Mouse (Mus musculus) intestine, embryonic 16.5 days (tissue): ENCODE measurements around the gene Zfp524. TPM values are rescaled to one million over a fixed set of nuclear protein-coding genes. Genes with fewer than 3 reads are reported as not detected.
A peak's percentile ranks its signal among the peaks of the same experiment; 100 is the strongest.
"Not testable (repeated sequence)": the region's sequence is repeated elsewhere in the genome, so short reads cannot be mapped to it uniquely, and the experiment has no call there.

Source experiments
- ATAC-seq: fragments of 200-750 bp; cut with Nextera tagmentation; 2 replicates; pipeline ENCODE4 v1.8.0; 2017; ENCODE audit warnings: moderate TSS enrichment, moderate library complexity
- H3K27ac ChIP-seq: fragments of 300-500 bp; sonication (generic); 2 replicates; pipeline ENCODE4 v1.5.1; 2014; ENCODE audit warnings: mild to moderate bottlenecking, low read length
- H3K27me3 ChIP-seq: fragments of 300-500 bp; sonication (generic); replicated peaks from 2 replicates; pipeline ENCODE4 v1.6.1; 2014; ENCODE audit warnings: low read length, control low read depth, mixed read lengths; ENCODE audit not compliant: control insufficient read depth, insufficient read depth
- H3K36me3 ChIP-seq: fragments of 300-500 bp; sonication (generic); 2 replicates; pipeline ENCODE4 v1.6.1; 2014; ENCODE audit warnings: low read length, control low read depth; ENCODE audit not compliant: control insufficient read depth, insufficient read depth
- H3K4me1 ChIP-seq: fragments of 300-500 bp; sonication (generic); 2 replicates; pipeline ENCODE4 v1.6.1; 2014; ENCODE audit warnings: low read length, control low read depth, mixed read lengths; ENCODE audit not compliant: control insufficient read depth, insufficient read depth
- H3K4me2 ChIP-seq: fragments of 300-500 bp; sonication (generic); 2 replicates; pipeline ENCODE4 v1.6.1; 2014; ENCODE audit warnings: low read depth, low read length, control low read depth
- H3K4me3 ChIP-seq: fragments of 300-500 bp; sonication (generic); 2 replicates; pipeline ENCODE4 v1.5.1; 2014; ENCODE audit warnings: mild to moderate bottlenecking, low read length
- H3K9ac ChIP-seq: fragments of 300-500 bp; sonication (generic); 2 replicates; pipeline ENCODE4 v1.6.1; 2014; ENCODE audit warnings: low read depth, low read length
- H3K9me3 ChIP-seq: fragments of 300-500 bp; sonication (generic); 2 replicates; pipeline ENCODE4 v1.6.1; 2016; ENCODE audit warnings: low read length, control low read depth; ENCODE audit not compliant: control insufficient read depth
- WGBS: fragments of 180-500 bp; shearing (Covaris S2); extraction: QIAGEN DNeasy Blood & Tissue Kit; methylation state at CpG from one replicate; pipeline ENCODE4 v1.1.7; 2014; 5-methylcytosine and 5-hydroxymethylcytosine counted together
- polyA plus RNA-seq: library from polyadenylated mRNA; unstranded; fragments of >200 nt; fragmentation: Nextera tagmentation; extraction: Ambion mirVana; gene quantifications from 2 replicates; pipeline ENCODE4 v1.2.1, GENCODE M21; 2015

Zfp524 gene
- polyA plus RNA-seq, 1 experiment from 2014 or later = 24.3 TPM

DNA sequence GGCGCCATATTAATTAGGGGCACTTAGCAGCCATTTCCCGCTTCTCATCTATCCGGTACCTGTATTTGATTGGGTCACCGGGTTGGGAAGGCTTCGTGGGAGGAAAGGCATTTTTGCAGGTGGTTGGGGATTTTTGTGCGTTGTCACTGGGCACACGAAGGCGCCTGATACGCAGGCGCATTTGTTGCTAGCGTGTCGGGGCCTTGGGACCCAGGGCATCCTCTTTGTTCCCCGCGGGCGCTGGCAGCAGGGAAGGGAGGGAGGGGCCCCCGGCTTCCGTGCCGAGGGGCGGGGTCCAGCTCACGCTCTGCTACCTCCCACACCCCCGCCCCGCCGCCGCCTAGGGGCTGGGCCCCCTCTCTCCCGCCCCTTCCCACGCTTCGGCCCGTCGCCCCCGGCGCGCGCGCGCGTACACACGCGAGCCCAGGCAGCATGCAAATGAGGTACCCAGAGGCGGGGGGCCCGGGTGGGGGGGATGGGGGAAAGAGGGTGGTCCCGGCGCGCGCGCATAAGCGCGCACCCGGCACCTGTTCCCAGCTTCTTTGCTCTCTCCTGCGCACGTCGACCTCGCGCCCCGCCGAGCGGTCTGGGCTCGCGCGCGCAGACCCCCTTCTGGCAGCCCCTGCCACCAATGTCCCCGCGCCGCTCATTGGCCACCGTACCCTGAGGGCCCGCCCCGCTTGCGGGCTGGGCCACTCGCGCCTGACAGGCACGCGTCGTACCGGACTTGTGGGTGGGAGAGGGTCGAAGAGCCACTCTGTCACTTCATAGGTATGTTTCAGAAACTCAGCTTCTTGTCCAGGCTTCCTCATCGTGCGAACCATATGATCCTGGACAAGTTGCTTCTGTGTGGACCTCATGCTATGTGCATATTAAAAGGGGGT is 1.1 kb downstream of the Zfp524 start, which contains the start of gene Gm44973:
Gene Gm44973 (plus strand): TSS at position 379 of the 884 bp plus-strand sequence.
- Histone ChIP-seq H3K4me3 (peak within 1 kb of the TSS; percentile 76), H3K4me1 (peaks cover 10% of the 10 kb centered on the region), H3K27ac (peak within 1 kb of the TSS; percentile 99), H3K9ac (peak within 1 kb of the TSS; percentile 90), H3K36me3 (peaks cover 32% of the 10 kb centered on the region), H3K27me3 (no peaks in the 10 kb centered on the region), H3K4me2 (peak within 1 kb of the TSS; percentile 68), H3K9me3 (peaks cover 2% of the 10 kb centered on the region; the same call in 1 of the 2 replicates)
- WGBS = 2% methylated on average over 74 of the region's 76 CpGs
- peak; percentile 77 for ATAC-seq

DNA sequence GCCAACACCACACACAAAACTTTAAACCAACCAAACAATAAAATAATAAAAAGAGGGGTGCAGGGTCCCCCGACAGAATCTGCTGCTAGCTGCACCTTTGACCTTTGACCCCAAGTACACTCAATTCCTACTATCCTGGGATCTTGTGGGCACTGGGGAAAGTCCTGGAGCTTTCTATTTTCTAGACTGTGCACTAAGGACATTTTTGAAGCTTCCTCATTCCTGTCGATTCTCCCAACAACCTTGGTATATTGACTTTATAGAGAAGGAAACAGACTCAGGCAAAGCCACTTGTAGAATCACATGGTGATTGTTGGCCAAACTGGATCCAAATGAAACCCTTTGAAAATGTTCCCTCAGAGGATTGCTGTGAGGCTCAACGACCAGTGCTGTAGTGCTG is 1.8 kb downstream of the Zfp524 start:
- peak overlapping the region; percentile 98 for H3K27ac ChIP-seq
- H3K9me3 ChIP-seq = peaks cover 2% of the 10 kb centered on the region; the same call in 1 of the 2 replicates
- peaks cover 11% of the 10 kb centered on the region for H3K4me1 ChIP-seq
- H3K9ac ChIP-seq = peak overlapping the region; percentile 77
- H3K4me2 ChIP-seq = peak overlapping the region; percentile 68
- H3K4me3 ChIP-seq = peak overlapping the region; percentile 76
- WGBS = 48% methylated on average over 3 of the region's 3 CpGs
- H3K27me3 ChIP-seq = no peaks in the 10 kb centered on the region
- peaks cover 29% of the 10 kb centered on the region for H3K36me3 ChIP-seq
- ATAC-seq = peak; percentile 0; the same call in 1 of the 2 replicates

DNA sequence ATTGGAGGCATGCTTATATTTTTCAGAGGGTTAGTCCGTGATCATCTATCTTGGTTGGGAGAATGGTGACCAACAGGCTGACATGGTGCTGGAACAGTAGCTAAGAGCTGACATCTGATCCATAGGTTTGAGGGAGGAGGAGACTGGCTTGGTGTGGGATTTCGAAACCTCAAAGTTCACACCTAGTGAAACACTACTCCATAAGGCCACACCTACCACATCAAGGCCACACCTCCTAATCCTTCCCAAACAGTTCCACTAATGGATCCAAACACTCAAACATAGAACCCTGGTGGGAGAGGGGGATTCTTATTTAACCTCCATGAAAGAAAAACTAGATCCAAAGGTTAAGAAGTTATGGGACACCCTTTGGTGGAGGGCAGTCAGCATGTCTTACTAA is 2.7 kb downstream of the Zfp524 start:
- Histone ChIP-seq H3K27me3 (no peaks in the 10 kb centered on the region), H3K36me3 (peaks cover 23% of the 10 kb centered on the region), H3K4me3 (no peak overlapping the region), H3K27ac (no peak overlapping the region; the same call in 1 of the 2 replicates), H3K9ac (no peak overlapping the region), H3K4me1 (peaks cover 18% of the 10 kb centered on the region), H3K9me3 (peaks cover 2% of the 10 kb centered on the region; the same call in 1 of the 2 replicates), H3K4me2 (no peak overlapping the region)
- 96% methylated on average over 2 of the region's 2 CpGs for WGBS
- ATAC-seq = no peak

DNA sequence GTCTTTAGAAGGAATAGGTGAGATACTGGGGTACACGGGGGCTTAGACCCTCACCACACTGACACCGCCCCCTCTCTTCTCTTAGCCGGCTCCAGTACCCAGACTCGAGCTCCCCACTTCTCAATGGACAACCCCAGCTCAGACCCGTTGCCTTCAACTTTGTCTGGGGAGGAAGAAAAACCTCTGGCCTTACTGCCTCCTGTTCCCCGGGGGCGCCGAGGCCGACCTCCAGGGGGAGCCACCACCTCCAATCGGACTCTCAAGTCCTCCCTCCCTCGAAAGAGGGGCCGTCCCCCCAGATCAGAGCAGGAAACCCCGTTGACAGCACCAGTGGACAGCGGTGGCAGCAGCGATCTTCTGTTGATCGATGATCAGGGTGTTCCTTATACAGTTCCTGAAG is 3.1 kb downstream of the Zfp524 start:
- no peak for ATAC-seq

DNA sequence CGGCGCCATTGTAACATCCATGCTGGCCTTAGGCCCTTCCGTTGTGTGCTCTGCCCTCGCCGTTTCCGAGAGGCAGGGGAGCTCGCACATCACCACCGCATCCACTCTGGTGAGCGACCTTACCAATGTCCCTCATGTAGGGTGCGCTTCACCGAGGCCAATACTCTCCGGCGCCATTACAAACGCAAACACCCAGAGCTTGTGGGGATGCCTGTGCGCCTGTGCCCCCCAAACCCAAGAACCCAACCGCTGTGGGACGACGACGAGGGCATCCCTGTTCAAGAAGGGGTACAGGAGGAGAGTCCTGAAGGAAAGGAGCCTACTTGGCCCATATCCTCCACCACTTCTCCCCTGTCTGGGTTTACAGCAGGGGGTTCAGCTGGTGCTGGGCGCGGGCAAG is 3.7 kb downstream of the Zfp524 start:
- Histone ChIP-seq H3K9me3 (peaks cover 2% of the 10 kb centered on the region; the same call in 1 of the 2 replicates), H3K4me3 (no peak overlapping the region), H3K27me3 (no peaks in the 10 kb centered on the region), H3K36me3 (peaks cover 16% of the 10 kb centered on the region), H3K27ac (no peak overlapping the region), H3K4me2 (no peak overlapping the region), H3K4me1 (peaks cover 18% of the 10 kb centered on the region), H3K9ac (no peak overlapping the region)
- whole genome bisulfite sequencing = 97% methylated on average over 21 of the region's 21 CpGs
- no peak for ATAC-seq

More for the DNA sequence above, 3.1 kb downstream of the Zfp524 start:
- WGBS = 91% methylated on average over 16 of the region's 16 CpGs
- no peak overlapping the region for H3K4me3 ChIP-seq
- H3K36me3 ChIP-seq = peaks cover 21% of the 10 kb centered on the region
- H3K9ac ChIP-seq = no peak overlapping the region
- H3K27ac ChIP-seq = no peak overlapping the region
- H3K9me3 ChIP-seq = peaks cover 2% of the 10 kb centered on the region; the same call in 1 of the 2 replicates
- H3K27me3 ChIP-seq = no peaks in the 10 kb centered on the region
- peaks cover 18% of the 10 kb centered on the region for H3K4me1 ChIP-seq
- no peak overlapping the region for H3K4me2 ChIP-seq

DNA sequence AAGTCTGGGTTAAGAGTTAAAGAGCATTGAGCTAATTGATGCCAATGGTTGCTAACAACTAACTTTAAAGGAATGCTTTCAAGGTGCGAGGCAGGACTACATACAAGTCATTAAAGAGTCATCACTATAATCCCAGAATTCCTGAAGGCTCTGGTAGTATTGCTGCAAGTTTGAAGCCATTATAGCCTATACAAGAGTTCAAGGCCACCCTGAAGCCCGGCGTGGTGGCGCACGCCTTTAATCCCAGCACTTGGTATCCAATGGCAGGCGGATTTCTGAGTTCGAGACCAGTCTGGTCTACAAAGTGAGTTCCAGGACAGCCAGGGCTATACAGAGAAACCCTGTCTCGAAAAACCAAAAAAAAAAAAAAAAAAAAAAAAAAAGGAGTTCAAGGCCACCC is 5.4 kb downstream of the Zfp524 start:
- WGBS = 20% methylated on average over 8 of the region's 8 CpGs
- Histone ChIP-seq H3K4me1 (peaks cover 18% of the 10 kb centered on the region), H3K4me3 (peak overlapping the region; percentile 86), H3K9ac (peak overlapping the region; percentile 95), H3K4me2 (peak overlapping the region; percentile 75), H3K27ac (peak overlapping the region; percentile 97), H3K36me3 (peaks cover 23% of the 10 kb centered on the region)
- H3K9me3 ChIP-seq, H3K27me3 ChIP-seq, ATAC-seq: not testable (repeated sequence)

DNA sequence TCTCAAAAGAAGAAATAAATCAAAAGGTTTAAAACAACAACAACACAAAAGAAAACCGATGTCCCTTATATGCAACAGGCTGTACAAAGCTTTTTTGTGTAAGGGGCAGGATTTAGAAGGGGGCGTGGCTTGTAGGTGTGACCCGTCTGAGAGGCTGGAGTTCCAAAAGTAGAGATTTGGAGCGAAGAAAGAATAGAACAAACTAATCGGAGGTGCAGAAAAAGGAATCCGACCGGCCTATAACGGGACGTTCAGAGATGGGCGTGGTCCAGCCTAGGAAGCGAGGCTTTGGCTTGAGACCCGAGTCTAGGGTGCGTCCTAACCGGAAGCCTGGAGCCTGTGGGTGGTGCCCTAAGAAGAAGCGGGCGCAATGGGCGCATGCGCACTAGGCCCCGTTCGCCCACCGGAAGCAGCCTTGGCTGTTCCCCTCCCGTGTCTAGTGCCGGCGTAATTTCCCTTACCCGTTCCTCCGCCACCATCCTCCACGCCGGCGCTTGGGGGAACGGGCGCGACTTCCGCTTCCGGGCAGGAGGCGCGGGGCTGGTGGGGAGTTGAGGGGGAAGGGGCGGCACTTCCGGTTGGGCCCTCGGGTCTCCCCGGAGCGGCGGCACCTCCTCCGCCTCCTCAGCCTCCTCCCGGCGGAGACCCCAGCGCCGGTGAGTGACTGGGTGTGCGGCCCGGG is 5.9 kb downstream of the Zfp524 start, which contains the start of the genes Zfp865 and Ccdc106:
Gene Zfp865 (plus strand): TSS at position 377 of the 682 bp plus-strand sequence.
Gene Ccdc106 (plus strand): TSS at position 554 of the 682 bp plus-strand sequence.
- peak; percentile 90 for ATAC-seq
- under 1% methylated on average over 49 of the region's 49 CpGs for WGBS

DNA sequence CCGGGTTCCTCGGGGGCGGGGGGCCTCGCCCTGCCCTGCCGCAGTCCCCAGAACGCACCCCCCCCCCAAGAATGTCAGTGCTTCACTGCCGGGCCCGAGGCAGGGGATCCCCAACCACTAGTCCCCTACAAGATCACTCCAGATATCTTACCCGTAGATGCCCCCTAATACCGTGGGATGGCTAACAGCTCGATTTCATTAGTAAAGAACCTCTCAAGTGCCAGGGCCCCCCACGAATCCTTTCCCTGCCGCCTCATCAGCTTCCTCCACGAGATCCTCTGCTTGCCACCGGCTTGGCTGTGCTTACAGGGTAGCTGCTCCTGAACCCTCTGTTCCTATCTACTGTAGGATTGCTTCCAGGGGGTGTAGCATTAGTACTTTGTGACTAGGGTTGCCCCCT is 6.5 kb downstream of the Zfp524 start:
- Histone ChIP-seq H3K9me3 (peaks cover 2% of the 10 kb centered on the region; the same call in 1 of the 2 replicates), H3K4me1 (peaks cover 18% of the 10 kb centered on the region), H3K27me3 (no peaks in the 10 kb centered on the region), H3K4me2 (peak overlapping the region; percentile 75), H3K36me3 (peaks cover 23% of the 10 kb centered on the region), H3K27ac (peak overlapping the region; percentile 97), H3K9ac (peak overlapping the region; percentile 95), H3K4me3 (peak overlapping the region; percentile 86)
- 0% methylated on average over 15 of the region's 15 CpGs for WGBS
- ATAC-seq = peak; percentile 1; the same call in 1 of the 2 replicates

More for the DNA sequence above, 5.9 kb downstream of the Zfp524 start, which contains the start of the genes Zfp865 and Ccdc106:
- H3K4me1 ChIP-seq = peaks cover 18% of the 10 kb centered on the region
- peak within 1 kb of the TSS; percentile 86 for H3K4me3 ChIP-seq
- H3K4me2 ChIP-seq = peak within 1 kb of the TSS; percentile 75
- H3K9me3 ChIP-seq = peaks cover 2% of the 10 kb centered on the region; the same call in 1 of the 2 replicates
- H3K36me3 ChIP-seq = peaks cover 23% of the 10 kb centered on the region
- H3K27ac ChIP-seq = peak within 1 kb of the TSS; percentile 97
- H3K9ac ChIP-seq = peak within 1 kb of the TSS; percentile 95
- H3K27me3 ChIP-seq = no peaks in the 10 kb centered on the region

DNA sequence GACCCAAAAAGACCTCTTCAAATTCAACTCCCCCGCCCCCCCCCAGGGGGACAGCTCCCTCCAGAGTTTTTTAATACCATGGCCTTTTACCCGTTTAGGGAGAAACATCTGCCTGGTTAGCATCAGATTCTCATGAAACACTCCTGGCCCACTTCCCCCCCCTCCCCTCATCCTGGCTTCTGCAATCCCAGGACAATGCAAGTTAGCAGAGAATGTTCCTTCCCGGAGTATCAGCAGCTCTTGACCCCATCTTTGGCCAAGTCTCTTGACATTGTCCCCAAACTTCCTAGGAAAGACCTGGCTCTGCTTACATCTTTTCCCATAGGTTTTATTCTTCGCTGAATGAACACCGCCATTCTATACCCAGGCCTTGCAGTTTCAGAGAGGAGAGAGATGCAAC is 7.0 kb downstream of the Zfp524 start:
- Histone ChIP-seq H3K36me3 (peaks cover 24% of the 10 kb centered on the region), H3K4me2 (peak overlapping the region; percentile 75), H3K4me3 (peak overlapping the region; percentile 86), H3K9me3 (peaks cover 2% of the 10 kb centered on the region; the same call in 1 of the 2 replicates), H3K9ac (peak overlapping the region; percentile 95), H3K4me1 (peaks cover 17% of the 10 kb centered on the region), H3K27me3 (no peaks in the 10 kb centered on the region), H3K27ac (peak overlapping the region; percentile 97)
- no peak for ATAC-seq
- whole genome bisulfite sequencing = 43% methylated on average over 5 of the region's 5 CpGs
